Mouse (Mus musculus) adrenal gland, postnatal 14 days (tissue): ENCODE data around the gene Fgfr2. TPM values are rescaled to one million over a fixed set of nuclear protein-coding genes. Genes with fewer than 3 reads are reported as not detected.
"Not testable (repeated sequence)": the region's sequence is repeated elsewhere in the genome, so short reads cannot be mapped to it uniquely, and the experiment has no call there.

Experiments used
- DNase-seq: peaks from one replicate; pipeline ENCODE4 v3.0.0; 2021; ENCODE audit warnings: mixed read lengths
- total RNA-seq: library from RNA; stranded (reverse); gene quantifications from 2 replicates; pipeline ENCODE4 v1.2.3, GENCODE M21; 2021

The Fgfr2 gene
- total RNA-seq, 1 experiment from 2014 or later = 227 TPM

GRCm38 (mm10) chr7:131411221-131411940, 1711.8 kb downstream of the Fgfr2 start:
- peak; percentile 48 for DNase-seq

- DNase-seq = peak; percentile 100
Observed at GRCm38 (mm10) chr7:131410416-131411058, 1712.6 kb downstream of the Fgfr2 start, which contains the start of the genes Ikzf5 and Acadsb. Gene Ikzf5, minus strand, starts transcription at chr7:131410521. Gene Acadsb, plus strand, starts transcription at chr7:131410601.

GRCm38 (mm10) chr7:131409988-131410385, 1713.2 kb downstream of the Fgfr2 start:
- no peak for DNase-seq

GRCm38 (mm10) chr7:131409321-131409987, 1713.7 kb downstream of the Fgfr2 start:
- peak; percentile 9 for DNase-seq

- not testable (repeated sequence) for DNase-seq
Observed at GRCm38 (mm10) chr7:131391761-131392160, 1731.4 kb downstream of the Fgfr2 start.

- no peak for DNase-seq
Observed at GRCm38 (mm10) chr7:131371880-131372651, 1751.1 kb downstream of the Fgfr2 start.

GRCm38 (mm10) chr7:131371470-131371860, 1751.7 kb downstream of the Fgfr2 start:
- DNase-seq = no peak

- DNase-seq = peak; percentile 93
Observed at GRCm38 (mm10) chr7:131370648-131371469, 1752.3 kb downstream of the Fgfr2 start, which contains the start of gene Pstk. Gene Pstk, plus strand, starts transcription at chr7:131371141.

- no peak for DNase-seq
Observed at GRCm38 (mm10) chr7:131364131-131364530, 1759.0 kb downstream of the Fgfr2 start.

GRCm38 (mm10) chr7:131362615-131363300, 1760.4 kb downstream of the Fgfr2 start, which contains the start of gene 2310057M21Rik:
Gene 2310057M21Rik, minus strand, starts transcription at chr7:131362759.
- DNase-seq = peak; percentile 98

- DNase-seq = no peak
Observed at GRCm38 (mm10) chr7:131362269-131362614, 1760.9 kb downstream of the Fgfr2 start.

GRCm38 (mm10) chr7:131356105-131356504, 1767.0 kb downstream of the Fgfr2 start:
- DNase-seq = no peak

GRCm38 (mm10) chr7:131345856-131346541, 1777.2 kb downstream of the Fgfr2 start:
- DNase-seq = no peak

GRCm38 (mm10) chr7:131337502-131338068, 1785.6 kb downstream of the Fgfr2 start:
- DNase-seq = no peak

GRCm38 (mm10) chr7:131333564-131333963, 1789.6 kb downstream of the Fgfr2 start, which contains the start of gene Fam24a:
Gene Fam24a, plus strand, starts transcription at chr7:131333864.
- no peak for DNase-seq

- DNase-seq = no peak
Observed at GRCm38 (mm10) chr7:131331688-131332087, 1791.5 kb downstream of the Fgfr2 start.

- no peak for DNase-seq
Observed at GRCm38 (mm10) chr7:131329416-131329815, 1793.7 kb downstream of the Fgfr2 start, which contains the start of gene Fam24b. Gene Fam24b, minus strand, starts transcription at chr7:131329516.

GRCm38 (mm10) chr7:131327054-131327453, 1796.1 kb downstream of the Fgfr2 start:
- DNase-seq = no peak

GRCm38 (mm10) chr7:131322192-131322591, 1801.0 kb downstream of the Fgfr2 start, which contains the start of gene Cuzd1:
Gene Cuzd1, minus strand, starts transcription at chr7:131322292.
- peak; percentile 42 for DNase-seq
